ENCODE assay signal across 8 mouse cellular contexts in the genomic region with DNA sequence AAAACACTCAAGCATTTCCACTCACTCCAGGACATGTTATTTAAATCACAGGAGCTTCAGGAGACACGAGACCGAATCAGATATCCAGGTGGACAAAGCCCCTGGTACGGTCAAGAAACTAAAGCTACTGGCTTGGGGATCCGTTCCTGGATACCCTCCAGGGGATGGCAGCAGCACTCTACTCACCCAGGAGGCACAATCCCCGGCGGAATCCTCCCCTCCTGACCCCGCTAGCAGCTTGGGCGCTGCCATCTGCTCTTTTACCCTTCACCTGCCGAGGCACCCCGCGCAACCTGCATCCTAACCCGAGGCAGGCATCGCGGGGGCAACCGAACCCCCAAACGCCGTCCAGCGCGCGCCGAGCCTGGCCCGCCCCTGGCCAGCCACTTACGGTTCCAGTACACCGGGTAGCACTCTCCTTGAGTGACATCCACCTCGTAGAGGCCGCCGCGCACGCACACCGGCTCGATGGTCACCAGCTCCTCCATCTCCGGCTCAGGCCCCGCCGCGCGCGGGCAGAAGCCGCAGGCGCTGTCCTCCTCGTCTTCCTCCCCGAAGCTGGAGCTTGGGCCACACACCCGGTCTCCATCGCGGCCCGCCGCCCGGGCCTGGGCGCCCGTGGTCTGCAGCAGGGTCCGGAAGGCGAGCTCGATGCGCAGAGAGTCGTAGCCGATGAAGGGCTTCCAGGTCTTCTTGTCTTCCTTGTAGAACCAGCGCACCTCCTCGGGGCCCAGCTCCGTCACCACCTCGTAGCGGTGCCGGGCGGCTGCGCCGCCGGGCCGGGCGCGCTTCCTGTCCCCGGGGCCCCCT. TPM values are rescaled to one million over a fixed set of nuclear protein-coding genes. Genes with fewer than 3 reads are reported as not detected.
DNase-seq lines count a peak whose midpoint lies in the region; ATAC-seq and TF ChIP-seq lines count a peak whose summit lies in the region.

No protein-coding gene starts in this region.

- WGBS in hindbrain, embryonic 11.5 days, result under 1% methylated on average over 56 of the region's 69 CpGs

- ATAC-seq in frontal cortex, adult (ENCODE audit: low TSS enrichment), result peak; percentile 45
- peak; percentile 56 for ATAC-seq in hindbrain, embryonic 11.5 days (ENCODE audit: low FRiP score)

- TF ChIP-seq CTCF in MEL (IDR thresholded peaks at IDR 0.05 in 2 of 3, conservative IDR thresholded peaks at IDR 0.05 in 1 of 3; ENCODE audit: control insufficient read depth in 1 of 3, insufficient read depth in 1 of 3, low read depth in 2 of 3, low read length in 3 of 3, poor library complexity in 1 of 3, severe bottlenecking in 1 of 3), result no peak

- peak overlapping the region; percentile 94 to 96 for H3K4me3 ChIP-seq in MEL (ENCODE audit: control insufficient read depth in 1 of 2, insufficient read depth in 1 of 2, low read depth in 2 of 2, low read length in 2 of 2)
- H3K4me3 ChIP-seq in hindbrain, embryonic 11.5 days (ENCODE audit: low read depth, low read length), result peak overlapping the region; percentile 55

- peaks cover 0 to 39% of the 10 kb centered on the region in 2 experiments; a peak in 2 of 4 replicates for H3K36me3 ChIP-seq in MEL (ENCODE audit: control insufficient read depth in 1 of 2, insufficient read depth in 2 of 2, low read length in 2 of 2)
- no peaks in the 10 kb centered on the region for H3K36me3 ChIP-seq in hindbrain, embryonic 11.5 days (ENCODE audit: control insufficient read depth, insufficient read depth, low read length)

- peak overlapping the region; percentile 81 for H3K4me2 ChIP-seq in hindbrain, embryonic 11.5 days (replicated peaks; ENCODE audit: low read depth, low read length)

- peaks cover 22 to 31% of the 10 kb centered on the region in 2 experiments for H3K4me1 ChIP-seq in MEL (ENCODE audit: control insufficient read depth in 1 of 2, insufficient read depth in 2 of 2, low read length in 2 of 2)
- H3K4me1 ChIP-seq in hindbrain, embryonic 11.5 days (replicated peaks; ENCODE audit: control insufficient read depth, insufficient read depth, low read length), result no peaks in the 10 kb centered on the region

- H3K27ac ChIP-seq in MEL (ENCODE audit: control insufficient read depth, low read depth, low read length), result peak overlapping the region; percentile 81; the same call in 1 of the 2 replicates
- H3K27ac ChIP-seq in hindbrain, embryonic 11.5 days (ENCODE audit: low read depth, low read length), result peak overlapping the region; percentile 85

- H3K27me3 ChIP-seq in MEL (ENCODE audit: control insufficient read depth in 1 of 2, insufficient read depth in 2 of 2, low read length in 2 of 2), result no peaks in the 10 kb centered on the region
- no peaks in the 10 kb centered on the region for H3K27me3 ChIP-seq in hindbrain, embryonic 11.5 days (ENCODE audit: control insufficient read depth, insufficient read depth, low read length)

- no peak for TF ChIP-seq POLR2A in MEL (IDR thresholded peaks at IDR 0.05; ENCODE audit: control insufficient read depth in 1 of 2, insufficient read depth in 1 of 2, low read depth in 1 of 2, low read length in 2 of 2, poor library complexity in 1 of 2)

- peak; percentile 64 for DNase-seq in MEL (ENCODE audit: low read depth, low spot score)
- DNase-seq in cerebellum, adult 9-10 months, result peak; percentile 68
- DNase-seq in hindbrain, embryonic 11.5 days (ENCODE audit: low spot score), result peak; percentile 74
- peak; percentile 39 for DNase-seq in layer of hippocampus, adult 9-11 months
- peak; percentile 52 for DNase-seq in lung, postnatal 14 days
- peak; percentile 73 for DNase-seq in retina, postnatal 1 day
- peak; percentile 73 for DNase-seq in thymus, postnatal 4 days

- H3K9me3 ChIP-seq in MEL (replicated peaks; ENCODE audit: insufficient read depth, low read length), result no peaks in the 10 kb centered on the region
- H3K9me3 ChIP-seq in hindbrain, embryonic 11.5 days (ENCODE audit: control insufficient read depth, low read length), result no peaks in the 10 kb centered on the region

- TF ChIP-seq RAD21 in MEL (IDR thresholded peaks at IDR 0.05; ENCODE audit: low read depth, low read length), result no peak

- TF ChIP-seq EP300 in MEL (IDR thresholded peaks at IDR 0.05; ENCODE audit: low read depth in 1 of 2, low read length in 2 of 2), result no peak

- H3K79me2 ChIP-seq in MEL (ENCODE audit: control insufficient read depth, insufficient read depth, low read length, poor library complexity), result peaks cover 32% of the 10 kb centered on the region

- H3K9ac ChIP-seq in MEL (ENCODE audit: control insufficient read depth, low read depth, low read length, poor library complexity, severe bottlenecking), result peak overlapping the region; percentile 93
- peak overlapping the region; percentile 54 for H3K9ac ChIP-seq in hindbrain, embryonic 11.5 days (ENCODE audit: low read depth, low read length)

TF ChIP-seq in MEL, 35 proteins besides CTCF, POLR2A, EP300 and RAD21:
- TF ChIP-seq MYB (IDR thresholded peaks at IDR 0.05; ENCODE audit: low read depth, low read length) (no peak), UBTF (IDR thresholded peaks at IDR 0.05; ENCODE audit: borderline replicate concordance, insufficient read depth, low read depth, low read length) (peak; percentile 42; the same call in 1 of the 2 replicates), ZC3H11A (IDR thresholded peaks at IDR 0.05; ENCODE audit: low read depth, low read length) (no peak)
TF ChIP-seq in MEL: peak in this region for 1.

RNA-seq across cellular contexts. Expression of a gene that starts 0.9 kb away (rescaled TPM):
- total RNA-seq in MEL (2012; rRNA removed), result 9.0 and 9.3 TPM in 2 replicates
- polyA plus RNA-seq in MEL (2012; ENCODE audit: insufficient read depth in 1 of 2, insufficient read length in 2 of 2, low read depth in 1 of 2, low replicate concordance in 2 of 2, missing spikeins in 1 of 2), result 10 to 100 TPM in 1 of 2 experiments, not detected in 1; 14.3 TPM
- 15.0 and 15.1 TPM in 2 replicates for polyA plus RNA-seq in hindbrain, embryonic 11.5 days (2014; fragmentation: Nextera tagmentation; extraction: Ambion mirVana)

Comparison
In these comparisons a context has a peak if more than half of its experiments do, and no peak if none do; other contexts are left out.
1. Peak in every context shown above with its lines: DNase-seq, ATAC-seq, H3K4me3 ChIP-seq and H3K27ac ChIP-seq.